Mouse (Mus musculus) embryonic facial prominence, embryonic 11.5 days (tissue): ENCODE measurements at regions not wholly inside any gene's neighbourhood (a gene's known extent, or its start where the extent isn't known, plus 50 kb on each side); places are given as distances from the start of the nearest gene placed in this dataset.
A peak's percentile ranks its signal among the peaks of the same experiment; 100 is the strongest.

ENCODE experiments used
- ATAC-seq: fragments of 200-750 bp; cut with Nextera tagmentation; replicated peaks from 2 replicates; pipeline ENCODE4 v1.8.0; 2017; ENCODE audit warnings: low read depth; ENCODE audit not compliant: insufficient number of reproducible peaks, low FRiP score, low TSS enrichment
- DNase-seq: peaks from one replicate; pipeline ENCODE4 v3.0.0-alpha.2; 2015; ENCODE audit warnings: low spot score
- H3K27ac ChIP-seq: fragments of 300-500 bp; sonication (generic); replicated peaks from 2 replicates; pipeline ENCODE4 v1.5.1; 2014; ENCODE audit warnings: mild to moderate bottlenecking, low read depth, low read length, control low read depth
- H3K27me3 ChIP-seq: fragments of 300-500 bp; sonication (generic); 2 replicates; pipeline ENCODE4 v1.6.1; 2014; ENCODE audit warnings: mild to moderate bottlenecking, low read length, moderate library complexity, mixed read lengths; ENCODE audit not compliant: control insufficient read depth, insufficient read depth
- H3K36me3 ChIP-seq: fragments of 300-500 bp; sonication (generic); replicated peaks from 2 replicates; pipeline ENCODE4 v1.6.1; 2014; ENCODE audit warnings: low read depth, mild to moderate bottlenecking, low read length, moderate library complexity, mixed read lengths; ENCODE audit not compliant: control insufficient read depth, insufficient read depth
- H3K4me1 ChIP-seq: fragments of 300-500 bp; sonication (generic); 2 replicates; pipeline ENCODE4 v1.6.1; 2014; ENCODE audit warnings: low read length, mixed read lengths; ENCODE audit not compliant: control insufficient read depth, insufficient read depth
- H3K4me2 ChIP-seq: fragments of 300-500 bp; sonication (generic); 2 replicates; pipeline ENCODE4 v1.6.1; 2014; ENCODE audit warnings: low read depth, mild to moderate bottlenecking, control low read depth, low read length, moderate library complexity
- H3K4me3 ChIP-seq: fragments of 300-500 bp; sonication (generic); 2 replicates; pipeline ENCODE4 v1.5.1; 2014; ENCODE audit warnings: low read depth, low read length, control low read depth
- H3K9ac ChIP-seq: fragments of 300-500 bp; sonication (generic); replicated peaks from 2 replicates; pipeline ENCODE4 v1.6.1; 2014; ENCODE audit warnings: mild to moderate bottlenecking, control low read depth, low read length
- H3K9me3 ChIP-seq: fragments of 300-500 bp; sonication (generic); replicated peaks from 2 replicates; pipeline ENCODE4 v1.6.1; 2016; ENCODE audit warnings: mild to moderate bottlenecking, low read length, inconsistent platforms, mixed read lengths; ENCODE audit not compliant: control insufficient read depth
- WGBS: fragments of 180-500 bp; shearing (Covaris S2); extraction: QIAGEN DNeasy Blood & Tissue Kit; methylation state at CpG from one replicate; pipeline ENCODE4 v1.1.7; 2014; 5-methylcytosine and 5-hydroxymethylcytosine counted together

DNA sequence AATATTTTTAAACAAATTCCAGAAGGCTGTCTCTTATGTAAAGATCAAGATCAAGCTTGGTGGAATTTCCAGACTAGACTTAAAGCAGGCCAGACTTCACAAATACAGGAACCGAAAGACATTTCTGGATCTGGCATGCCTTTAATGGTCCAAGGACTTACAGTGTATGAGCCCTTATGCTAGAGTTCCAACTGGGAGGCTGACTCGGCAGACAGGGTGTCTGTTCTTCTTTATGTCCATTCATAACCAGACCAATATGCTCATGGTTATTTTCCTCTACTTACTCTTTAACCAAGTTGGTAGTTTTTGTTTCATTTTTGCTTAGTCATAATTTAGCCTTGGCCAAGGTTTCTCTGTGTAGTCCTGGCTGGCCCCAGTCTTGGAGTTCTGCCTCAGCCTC lies 98.0 kb downstream of the Evx1 start:
- WGBS = 98% methylated on average over 2 of the region's 2 CpGs
- Histone ChIP-seq H3K27ac (no peak overlapping the region), H3K4me2 (no peak overlapping the region), H3K4me3 (no peak overlapping the region), H3K9ac (no peak overlapping the region), H3K27me3 (no peaks in the 10 kb centered on the region), H3K36me3 (no peaks in the 10 kb centered on the region), H3K4me1 (no peaks in the 10 kb centered on the region), H3K9me3 (no peaks in the 10 kb centered on the region)
- no peak for DNase-seq
- no peak for ATAC-seq

DNA sequence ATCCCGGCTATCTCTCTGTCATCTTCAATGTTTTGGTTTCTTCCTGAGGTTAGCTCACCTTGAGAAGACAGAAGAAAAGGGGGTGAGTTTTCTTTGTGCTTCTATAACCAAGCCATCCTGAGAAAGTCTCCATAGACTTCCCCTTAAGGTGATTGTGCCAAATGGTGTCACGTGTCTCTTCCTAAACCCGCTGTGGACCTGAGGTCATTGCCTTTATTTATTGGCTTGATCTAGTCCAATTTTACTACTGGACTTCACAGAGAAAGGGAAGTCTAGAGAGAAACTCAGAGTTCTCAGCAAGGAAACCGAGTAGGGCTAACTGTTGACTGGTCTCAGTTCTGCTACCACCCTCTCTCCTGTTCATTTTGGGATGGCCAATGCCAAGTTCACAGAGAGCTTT lies 100.3 kb downstream of the Evx1 start:
- ATAC-seq (no peak), DNase-seq (no peak)
- H3K9me3 ChIP-seq = no peaks in the 10 kb centered on the region
- no peak overlapping the region for H3K27ac ChIP-seq
- 88% methylated on average over 4 of the region's 4 CpGs for WGBS
- H3K4me2 ChIP-seq = no peak overlapping the region
- H3K4me1 ChIP-seq = no peaks in the 10 kb centered on the region; the same call in 1 of the 2 replicates
- H3K4me3 ChIP-seq = no peak overlapping the region
- H3K36me3 ChIP-seq = no peaks in the 10 kb centered on the region
- no peak overlapping the region for H3K9ac ChIP-seq
- no peaks in the 10 kb centered on the region for H3K27me3 ChIP-seq

DNA sequence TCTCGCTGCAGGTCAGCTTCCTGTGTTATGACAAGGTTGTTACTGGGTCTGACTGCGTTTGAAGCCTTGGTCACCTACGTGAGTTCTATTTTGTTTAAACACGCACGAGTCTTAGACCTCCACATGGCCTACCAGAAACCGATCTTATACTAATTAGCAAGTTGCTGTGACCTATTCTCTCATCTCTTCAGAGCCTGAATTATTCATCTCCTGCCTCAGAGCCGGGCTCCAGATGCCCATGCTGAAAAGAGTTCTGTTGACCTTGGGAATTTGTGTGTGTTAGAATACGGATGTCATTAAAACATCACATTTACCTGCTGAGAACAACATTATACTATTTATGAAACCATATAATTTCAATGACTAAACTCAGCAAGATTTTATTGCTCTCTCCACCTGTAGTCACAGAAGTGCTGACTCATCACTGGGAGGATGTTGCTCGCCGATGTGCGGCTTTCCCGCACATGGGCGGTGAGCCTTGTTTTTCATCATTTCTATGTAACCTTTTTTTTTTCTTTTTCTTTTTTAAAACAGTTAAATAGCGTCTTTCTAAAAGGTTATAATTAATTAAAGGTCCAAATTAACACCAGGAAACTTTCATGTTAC lies 102.1 kb downstream of the Evx1 start:
- Histone ChIP-seq H3K4me1 (no peaks in the 10 kb centered on the region; the same call in 1 of the 2 replicates), H3K36me3 (no peaks in the 10 kb centered on the region), H3K27me3 (no peaks in the 10 kb centered on the region), H3K9me3 (no peaks in the 10 kb centered on the region), H3K9ac (no peak overlapping the region), H3K27ac (no peak overlapping the region), H3K4me2 (no peak overlapping the region), H3K4me3 (no peak overlapping the region)
- DNase-seq (no peak), ATAC-seq (no peak)
- WGBS = 86% methylated on average over 14 of the region's 14 CpGs

DNA sequence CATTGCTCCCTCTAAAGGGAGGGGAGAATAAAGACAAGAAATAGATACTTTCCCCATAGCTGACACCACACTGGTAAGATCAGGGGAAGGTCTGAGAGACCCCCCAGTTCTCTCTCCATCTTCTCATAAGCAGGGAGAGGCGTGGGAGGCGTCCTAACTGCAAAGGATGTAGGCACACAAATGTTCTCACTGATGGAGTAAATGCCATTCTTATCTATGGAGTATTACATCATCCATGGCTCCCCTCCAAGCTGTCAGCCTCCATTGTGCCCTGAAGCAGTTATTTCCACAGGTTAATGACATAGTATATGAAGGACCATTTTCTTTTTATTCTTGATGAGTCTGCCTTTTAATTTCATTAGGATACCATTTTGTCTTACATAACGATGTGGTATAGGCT lies 103.2 kb downstream of the Evx1 start:
- no peaks in the 10 kb centered on the region for H3K36me3 ChIP-seq
- H3K9ac ChIP-seq = no peak overlapping the region
- H3K4me3 ChIP-seq = no peak overlapping the region
- H3K27me3 ChIP-seq = no peaks in the 10 kb centered on the region
- no peak for ATAC-seq
- no peak for DNase-seq
- no peaks in the 10 kb centered on the region for H3K9me3 ChIP-seq
- no peak overlapping the region for H3K27ac ChIP-seq
- no peak overlapping the region for H3K4me2 ChIP-seq
- WGBS = 84% methylated on average over 3 of the region's 3 CpGs
- no peaks in the 10 kb centered on the region; the same call in 1 of the 2 replicates for H3K4me1 ChIP-seq

DNA sequence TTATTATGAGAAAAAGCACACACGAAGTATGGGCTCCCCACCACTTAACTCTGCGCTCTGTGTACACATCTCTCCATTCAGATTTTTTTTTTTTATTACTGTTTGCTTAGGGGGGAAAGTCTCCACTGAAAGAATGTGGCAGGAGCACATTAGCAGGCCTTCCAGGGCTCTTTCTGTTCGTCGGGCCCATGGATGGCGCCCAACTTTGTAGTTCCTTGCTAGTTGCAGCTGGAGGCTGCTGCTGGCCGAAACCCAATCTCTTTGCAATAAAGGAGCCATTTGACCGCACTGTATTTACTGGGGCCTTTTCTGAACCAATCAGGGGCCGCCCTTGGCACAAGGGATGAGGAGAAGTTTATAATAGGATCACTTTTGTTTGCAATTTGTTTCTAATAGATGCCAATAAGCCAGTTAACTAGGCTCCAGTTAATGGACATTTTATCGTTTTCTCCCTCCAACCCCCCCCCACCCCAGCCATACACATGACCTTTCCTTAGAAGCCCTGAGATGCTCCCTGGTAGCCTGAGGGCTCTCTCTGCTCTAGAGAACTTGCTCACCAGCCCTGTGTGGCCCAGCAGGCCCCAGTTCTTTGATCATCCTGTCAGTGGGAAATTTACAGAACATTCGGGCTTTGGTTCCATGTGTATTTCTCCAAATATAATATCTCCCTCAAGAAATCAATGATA lies 104.3 kb downstream of the Evx1 start:
- no peaks in the 10 kb centered on the region for H3K27me3 ChIP-seq
- H3K9ac ChIP-seq = no peak overlapping the region
- no peak overlapping the region for H3K27ac ChIP-seq
- DNase-seq (peak; percentile 34), ATAC-seq (no peak)
- no peak overlapping the region for H3K4me2 ChIP-seq
- 55% methylated on average over 10 of the region's 10 CpGs for WGBS
- H3K36me3 ChIP-seq = no peaks in the 10 kb centered on the region
- no peaks in the 10 kb centered on the region; the same call in 1 of the 2 replicates for H3K4me1 ChIP-seq
- no peaks in the 10 kb centered on the region for H3K9me3 ChIP-seq
- no peak overlapping the region for H3K4me3 ChIP-seq

DNA sequence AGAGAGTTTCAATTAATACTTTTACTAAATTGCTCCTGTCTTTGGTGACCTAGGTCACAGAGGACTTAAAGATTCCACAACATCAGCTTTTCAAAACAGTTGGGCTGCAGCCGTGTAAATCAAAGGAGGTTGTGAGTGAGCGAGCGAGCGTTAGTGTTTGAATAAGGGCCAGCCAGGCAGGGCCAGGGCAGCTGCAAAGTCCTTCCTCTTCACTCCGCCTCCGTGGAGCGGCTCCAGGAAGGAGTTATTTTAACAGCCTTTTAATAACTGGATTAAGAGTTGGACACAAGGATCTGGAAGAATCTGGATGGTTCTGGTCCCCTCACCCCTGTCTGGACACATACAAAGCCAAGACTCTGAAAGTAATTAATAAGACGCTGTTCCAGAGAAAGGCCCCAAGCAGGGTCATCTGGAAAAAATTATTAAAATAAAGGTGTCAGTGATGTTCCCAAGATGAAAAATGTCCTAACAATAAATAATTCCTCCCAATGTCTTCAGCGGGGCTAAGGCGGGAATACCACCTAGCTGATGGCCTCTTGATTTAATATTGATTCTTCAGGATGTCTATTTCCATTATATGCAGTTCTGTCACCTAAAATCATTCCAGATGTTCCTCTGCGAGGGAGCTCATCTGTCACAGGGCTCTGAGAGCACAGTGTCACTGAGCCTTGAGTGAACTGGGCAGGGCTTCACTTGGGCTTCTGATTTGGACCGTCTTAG lies 105.3 kb downstream of the Evx1 start:
- DNase-seq (peak; percentile 20), ATAC-seq (no peak)
- H3K27me3 ChIP-seq = no peaks in the 10 kb centered on the region
- H3K9ac ChIP-seq = no peak overlapping the region
- H3K4me1 ChIP-seq = no peaks in the 10 kb centered on the region; the same call in 1 of the 2 replicates
- H3K4me2 ChIP-seq = no peak overlapping the region
- no peak overlapping the region for H3K4me3 ChIP-seq
- no peak overlapping the region for H3K27ac ChIP-seq
- WGBS = 21% methylated on average over 12 of the region's 12 CpGs
- no peaks in the 10 kb centered on the region for H3K36me3 ChIP-seq
- no peaks in the 10 kb centered on the region for H3K9me3 ChIP-seq

DNA sequence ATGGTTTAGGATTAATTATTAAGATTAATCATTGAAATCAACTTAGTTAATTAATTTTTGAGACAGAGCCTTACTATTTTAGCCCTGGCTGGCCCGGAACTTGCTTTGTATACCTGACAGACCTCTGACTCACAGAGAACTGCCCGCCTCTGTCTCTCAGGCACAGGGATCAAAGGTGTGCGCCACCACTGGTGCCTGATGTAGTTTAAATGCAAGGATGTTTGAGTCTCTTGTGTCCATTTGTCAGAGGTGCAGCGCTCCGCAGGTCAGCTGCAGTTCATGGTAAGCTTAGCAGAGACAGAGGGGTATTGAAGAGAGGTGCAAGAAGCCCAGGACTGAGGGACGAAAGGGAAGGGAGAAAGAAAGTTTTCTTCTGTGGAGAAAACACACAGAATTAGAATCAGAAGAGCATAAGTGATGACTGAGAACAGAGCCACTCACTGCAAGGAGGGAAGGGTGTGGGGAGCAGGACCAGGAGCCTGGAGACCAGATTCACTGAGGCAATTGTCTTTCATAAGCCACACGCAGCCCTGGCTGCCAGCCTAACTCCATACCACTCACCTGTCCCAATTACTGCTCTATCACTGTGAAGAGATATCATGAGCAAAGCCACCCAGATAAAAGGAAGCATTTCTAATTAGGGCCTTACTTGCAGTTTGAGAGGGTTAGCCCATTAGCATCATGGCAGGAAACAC lies 107.1 kb downstream of the Evx1 start:
- Histone ChIP-seq H3K36me3 (no peaks in the 10 kb centered on the region), H3K27ac (no peak overlapping the region), H3K9me3 (no peaks in the 10 kb centered on the region), H3K9ac (no peak overlapping the region), H3K4me2 (no peak overlapping the region), H3K4me3 (no peak overlapping the region), H3K4me1 (no peaks in the 10 kb centered on the region; the same call in 1 of the 2 replicates), H3K27me3 (no peaks in the 10 kb centered on the region)
- ATAC-seq (no peak), DNase-seq (no peak)
- WGBS = 85% methylated on average over 7 of the region's 7 CpGs
